Mouse (Mus musculus) R1 (cell line): ENCODE results near the gene Gm20521.

Source experiments
- DNase-seq: peaks from one replicate; pipeline ENCODE4 v3.0.0-alpha.2; 2018; ENCODE audit warnings: low read depth, low spot score

Gm20521 gene

GRCm38 (mm10) chr14:54883154-54884021, at the start of gene Gm20521, which contains the start of gene Bcl2l2:
Gene Gm20521 (plus strand): TSS chr14:54883441.
Gene Bcl2l2 (plus strand): TSS chr14:54883377.
- DNase-seq, result peak; percentile 91

- peak; percentile 52 for DNase-seq
Measured at GRCm38 (mm10) chr14:54843461-54843860, 39.8 kb upstream of the Gm20521 start.

GRCm38 (mm10) chr14:54855726-54856125, 27.5 kb upstream of the Gm20521 start:
- no peak for DNase-seq

GRCm38 (mm10) chr14:54856703-54857102, 26.5 kb upstream of the Gm20521 start:
- DNase-seq, result no peak

GRCm38 (mm10) chr14:54857891-54858290, 25.4 kb upstream of the Gm20521 start:
- DNase-seq, result no peak

- DNase-seq, result peak; percentile 51
Measured at GRCm38 (mm10) chr14:54860511-54860910, 22.7 kb upstream of the Gm20521 start.

- DNase-seq, result peak; percentile 88
Measured at GRCm38 (mm10) chr14:54863501-54864312, 19.5 kb upstream of the Gm20521 start.

- DNase-seq, result no peak
Measured at GRCm38 (mm10) chr14:54864313-54865036, 18.8 kb upstream of the Gm20521 start.

GRCm38 (mm10) chr14:54865626-54866025, 17.6 kb upstream of the Gm20521 start:
- no peak for DNase-seq

GRCm38 (mm10) chr14:54866268-54866667, 17.0 kb upstream of the Gm20521 start:
- DNase-seq, result no peak

- DNase-seq, result peak; percentile 78
Measured at GRCm38 (mm10) chr14:54866936-54867335, 16.3 kb upstream of the Gm20521 start.

GRCm38 (mm10) chr14:54868026-54868425, 15.2 kb upstream of the Gm20521 start:
- DNase-seq, result no peak

- no peak for DNase-seq
Measured at GRCm38 (mm10) chr14:54870861-54871260, 12.4 kb upstream of the Gm20521 start, which contains the start of gene Homez. Gene Homez (minus strand): TSS chr14:54870961.

- no peak for DNase-seq
Measured at GRCm38 (mm10) chr14:54874165-54874564, 9.1 kb upstream of the Gm20521 start.

- DNase-seq, result peak; percentile 88
Measured at GRCm38 (mm10) chr14:54875844-54876538, 7.2 kb upstream of the Gm20521 start.

- DNase-seq, result peak; percentile 94
Measured at GRCm38 (mm10) chr14:54876539-54877047, 6.6 kb upstream of the Gm20521 start.

- DNase-seq, result peak; percentile 75
Measured at GRCm38 (mm10) chr14:54877048-54877715, 6.1 kb upstream of the Gm20521 start, which contains the start of gene Ppp1r3e. Gene Ppp1r3e (minus strand): TSS chr14:54877550.

- DNase-seq, result no peak
Measured at GRCm38 (mm10) chr14:54884022-54884712, 926 bp downstream of the Gm20521 start.

GRCm38 (mm10) chr14:54885309-54885708, 2.1 kb downstream of the Gm20521 start:
- no peak for DNase-seq

- no peak for DNase-seq
Measured at GRCm38 (mm10) chr14:54892200-54892599, 9.0 kb downstream of the Gm20521 start, which contains the start of gene Pabpn1. Gene Pabpn1 (plus strand): TSS chr14:54892500.
